Mouse (Mus musculus): ENCODE results near the gene Tmem164. TPM values are rescaled to one million over a fixed set of nuclear protein-coding genes. Genes with fewer than 3 reads are reported as not detected.
A peak's percentile ranks its signal among the peaks of the same experiment; 100 is the strongest.

Tmem164 gene
- polyA plus RNA-seq, 1 experiment from 2014 or later, result 20.1 TPM

DNA sequence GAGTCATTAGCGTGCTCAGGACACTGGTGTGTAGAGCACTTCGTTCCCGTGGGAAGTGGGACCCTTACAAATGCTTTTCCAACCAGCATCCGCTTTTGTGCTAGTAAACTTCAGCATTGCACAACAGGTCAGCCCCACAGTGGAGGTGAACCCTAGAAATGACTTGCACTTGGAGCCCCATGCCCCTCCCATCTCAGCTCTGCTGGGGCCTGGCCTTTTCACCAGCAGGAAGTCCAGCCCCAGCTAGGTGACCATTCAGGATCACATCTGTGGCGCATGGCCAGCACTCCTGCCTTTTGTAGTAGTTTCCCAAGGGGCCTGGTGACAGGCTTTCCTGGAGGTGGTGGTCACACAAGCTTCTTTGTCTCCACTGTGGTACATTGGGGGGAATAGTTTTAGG, 1.8 kb downstream of the Tmem164 start:
- 21% methylated on average over 5 of the region's 5 CpGs for WGBS (ENCODE audit: insufficient replicate concordance)
- H3K4me1 ChIP-seq (ENCODE audit: control insufficient read depth, low read depth, low read length), result peaks cover 22% of the 10 kb centered on the region
- H3K4me3 ChIP-seq (ENCODE audit: low read depth, low read length), result peak overlapping the region; percentile 74
- H3K9ac ChIP-seq (ENCODE audit: low read depth, low read length), result peak overlapping the region; percentile 72
- peak overlapping the region; percentile 76 for H3K4me2 ChIP-seq (ENCODE audit: low read depth, low read length)
- no peak for ATAC-seq (ENCODE audit: low read depth)
- H3K36me3 ChIP-seq (ENCODE audit: control insufficient read depth, insufficient read depth), result no peaks in the 10 kb centered on the region
- no peaks in the 10 kb centered on the region for H3K9me3 ChIP-seq (replicated peaks; ENCODE audit: control insufficient read depth, low read length)
- H3K27me3 ChIP-seq (ENCODE audit: control insufficient read depth, insufficient read depth, low read depth, low read length), result no peaks in the 10 kb centered on the region
- peak overlapping the region; percentile 89 for H3K27ac ChIP-seq (ENCODE audit: low read length)

DNA sequence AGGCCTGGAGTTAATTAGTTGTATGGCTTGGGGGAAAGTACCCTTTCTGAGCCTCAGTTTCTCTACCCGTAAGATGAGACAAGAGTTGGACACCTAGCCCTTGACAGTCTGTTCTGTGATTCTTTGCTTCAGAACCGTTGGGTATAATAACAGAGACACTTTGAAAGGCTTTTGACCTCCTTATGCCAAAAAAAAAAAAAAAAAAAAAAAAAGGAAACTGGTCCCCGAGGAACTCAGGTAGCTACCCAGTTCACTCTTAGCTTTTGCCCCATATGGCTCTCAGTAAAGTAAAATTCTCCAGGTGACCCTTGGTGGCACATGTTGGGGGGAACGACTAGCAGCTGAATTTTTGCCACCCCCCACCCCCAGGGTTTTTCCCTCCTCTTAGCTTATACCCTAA, 3.5 kb downstream of the Tmem164 start:
- Histone ChIP-seq H3K9ac (ENCODE audit: low read depth, low read length) (no peak overlapping the region), H3K36me3 (ENCODE audit: control insufficient read depth, insufficient read depth) (no peaks in the 10 kb centered on the region), H3K4me1 (ENCODE audit: control insufficient read depth, low read depth, low read length) (peaks cover 9% of the 10 kb centered on the region), H3K4me3 (ENCODE audit: low read depth, low read length) (no peak overlapping the region), H3K27ac (ENCODE audit: low read length) (no peak overlapping the region), H3K27me3 (ENCODE audit: control insufficient read depth, insufficient read depth, low read depth, low read length) (no peaks in the 10 kb centered on the region), H3K9me3 (replicated peaks; ENCODE audit: control insufficient read depth, low read length) (no peaks in the 10 kb centered on the region), H3K4me2 (ENCODE audit: low read depth, low read length) (peak overlapping the region; percentile 76; the same call in 1 of the 2 replicates)
- no peak for ATAC-seq (ENCODE audit: low read depth)
- 35% methylated on average over 4 of the region's 4 CpGs for whole genome bisulfite sequencing (ENCODE audit: insufficient replicate concordance)

- Histone ChIP-seq H3K9me3 (replicated peaks; ENCODE audit: control insufficient read depth, low read length) (no peaks in the 10 kb centered on the region), H3K4me1 (ENCODE audit: control insufficient read depth, low read depth, low read length) (peaks cover 5% of the 10 kb centered on the region), H3K4me2 (ENCODE audit: low read depth, low read length) (no peak overlapping the region), H3K9ac (ENCODE audit: low read depth, low read length) (no peak overlapping the region), H3K27me3 (ENCODE audit: control insufficient read depth, insufficient read depth, low read depth, low read length) (no peaks in the 10 kb centered on the region), H3K27ac (ENCODE audit: low read length) (no peak overlapping the region), H3K36me3 (ENCODE audit: control insufficient read depth, insufficient read depth) (no peaks in the 10 kb centered on the region), H3K4me3 (ENCODE audit: low read depth, low read length) (no peak overlapping the region)
- 74% methylated on average over 6 of the region's 6 CpGs for WGBS (ENCODE audit: insufficient replicate concordance)
- no peak for ATAC-seq (ENCODE audit: low read depth)
These were observed 4.5 kb downstream of the Tmem164 start for GRCm38 (mm10) chrX:142685676-142686075.

GRCm38 (mm10) chrX:142688509-142688908, 7.3 kb downstream of the Tmem164 start:
- Histone ChIP-seq H3K27ac (ENCODE audit: low read length) (no peak overlapping the region), H3K4me2 (ENCODE audit: low read depth, low read length) (no peak overlapping the region), H3K36me3 (ENCODE audit: control insufficient read depth, insufficient read depth) (no peaks in the 10 kb centered on the region), H3K9ac (ENCODE audit: low read depth, low read length) (no peak overlapping the region), H3K4me1 (ENCODE audit: control insufficient read depth, low read depth, low read length) (peaks cover 5% of the 10 kb centered on the region), H3K4me3 (ENCODE audit: low read depth, low read length) (no peak overlapping the region), H3K27me3 (ENCODE audit: control insufficient read depth, insufficient read depth, low read depth, low read length) (no peaks in the 10 kb centered on the region), H3K9me3 (replicated peaks; ENCODE audit: control insufficient read depth, low read length) (no peaks in the 10 kb centered on the region)
- 78% methylated on average over 9 of the region's 9 CpGs for WGBS (ENCODE audit: insufficient replicate concordance)
- no peak for ATAC-seq (ENCODE audit: low read depth)

GRCm38 (mm10) chrX:142693256-142693655, 12.1 kb downstream of the Tmem164 start:
- WGBS (ENCODE audit: insufficient replicate concordance), result 53% methylated on average over 2 of the region's 2 CpGs
- H3K36me3 ChIP-seq (ENCODE audit: control insufficient read depth, insufficient read depth), result no peaks in the 10 kb centered on the region

GRCm38 (mm10) chrX:142694338-142694737, 13.1 kb downstream of the Tmem164 start:
- H3K9me3 ChIP-seq (replicated peaks; ENCODE audit: control insufficient read depth, low read length), result no peaks in the 10 kb centered on the region
- no peak overlapping the region for H3K9ac ChIP-seq (ENCODE audit: low read depth, low read length)
- H3K4me3 ChIP-seq (ENCODE audit: low read depth, low read length), result no peak overlapping the region
- no peak for ATAC-seq (ENCODE audit: low read depth)
- no peak overlapping the region for H3K4me2 ChIP-seq (ENCODE audit: low read depth, low read length)
- H3K27me3 ChIP-seq (ENCODE audit: control insufficient read depth, insufficient read depth, low read depth, low read length), result no peaks in the 10 kb centered on the region
- no peaks in the 10 kb centered on the region for H3K4me1 ChIP-seq (ENCODE audit: control insufficient read depth, low read depth, low read length)
- WGBS (ENCODE audit: insufficient replicate concordance), result 72% methylated on average over 7 of the region's 7 CpGs
- H3K27ac ChIP-seq (ENCODE audit: low read length), result no peak overlapping the region
- H3K36me3 ChIP-seq (ENCODE audit: control insufficient read depth, insufficient read depth), result no peaks in the 10 kb centered on the region

More at GRCm38 (mm10) chrX:142693256-142693655, 12.1 kb downstream of the Tmem164 start:
- Histone ChIP-seq H3K4me2 (ENCODE audit: low read depth, low read length) (no peak overlapping the region), H3K4me3 (ENCODE audit: low read depth, low read length) (no peak overlapping the region), H3K9me3 (replicated peaks; ENCODE audit: control insufficient read depth, low read length) (no peaks in the 10 kb centered on the region), H3K9ac (ENCODE audit: low read depth, low read length) (no peak overlapping the region), H3K27ac (ENCODE audit: low read length) (no peak overlapping the region), H3K27me3 (ENCODE audit: control insufficient read depth, insufficient read depth, low read depth, low read length) (no peaks in the 10 kb centered on the region), H3K4me1 (ENCODE audit: control insufficient read depth, low read depth, low read length) (no peaks in the 10 kb centered on the region)
- ATAC-seq (ENCODE audit: low read depth), result no peak

DNA sequence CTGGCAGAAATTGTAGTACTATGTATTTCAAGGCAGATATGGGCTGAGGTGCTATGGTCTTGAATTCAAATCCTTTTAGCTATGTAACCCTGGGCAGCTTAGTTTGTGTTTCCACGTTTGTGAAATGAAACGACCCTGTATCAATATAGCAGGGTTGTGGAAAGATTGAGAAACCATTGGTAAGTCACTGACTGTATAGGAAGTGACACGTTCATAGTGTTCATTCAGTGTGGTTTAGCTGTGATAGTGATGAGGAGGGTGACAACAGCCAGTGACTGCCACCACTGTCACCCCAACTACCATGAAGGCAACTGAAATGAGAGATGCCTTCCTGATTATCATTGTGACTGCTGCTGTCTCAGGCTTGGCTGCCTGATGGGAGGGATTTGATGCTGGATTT, 13.7 kb downstream of the Tmem164 start:
- no peak overlapping the region for H3K4me3 ChIP-seq (ENCODE audit: low read depth, low read length)
- no peaks in the 10 kb centered on the region for H3K36me3 ChIP-seq (ENCODE audit: control insufficient read depth, insufficient read depth)
- no peak overlapping the region for H3K4me2 ChIP-seq (ENCODE audit: low read depth, low read length)
- H3K9me3 ChIP-seq (replicated peaks; ENCODE audit: control insufficient read depth, low read length), result no peaks in the 10 kb centered on the region
- H3K27ac ChIP-seq (ENCODE audit: low read length), result no peak overlapping the region
- no peak for ATAC-seq (ENCODE audit: low read depth)
- 59% methylated on average over 3 of the region's 3 CpGs for WGBS (ENCODE audit: insufficient replicate concordance)
- H3K4me1 ChIP-seq (ENCODE audit: control insufficient read depth, low read depth, low read length), result no peaks in the 10 kb centered on the region
- no peaks in the 10 kb centered on the region for H3K27me3 ChIP-seq (ENCODE audit: control insufficient read depth, insufficient read depth, low read depth, low read length)
- no peak overlapping the region for H3K9ac ChIP-seq (ENCODE audit: low read depth, low read length)

DNA sequence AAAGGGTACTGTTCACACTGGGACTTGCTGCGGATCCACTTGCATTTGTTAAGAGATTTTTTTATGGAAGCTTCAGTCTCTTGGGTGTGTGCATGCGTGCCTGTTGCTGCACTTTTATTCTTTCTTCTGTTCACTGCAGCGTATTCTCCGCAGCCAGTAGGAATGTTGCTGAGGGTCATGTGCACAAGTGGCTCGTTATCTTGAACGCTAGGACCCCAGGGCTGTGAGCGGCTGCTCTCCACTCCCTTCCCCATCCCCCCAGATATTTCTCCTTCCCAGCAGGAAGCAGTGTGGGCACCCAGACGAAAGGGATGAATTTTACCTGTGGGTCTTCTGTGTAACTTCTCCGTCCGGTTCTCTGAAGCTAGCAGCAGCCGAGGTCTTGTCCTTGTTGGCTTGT, 15.6 kb downstream of the Tmem164 start:
- ATAC-seq (ENCODE audit: low read depth), result no peak
- no peak overlapping the region for H3K27ac ChIP-seq (ENCODE audit: low read length)
- 77% methylated on average over 11 of the region's 11 CpGs for WGBS (ENCODE audit: insufficient replicate concordance)
- H3K4me2 ChIP-seq (ENCODE audit: low read depth, low read length), result no peak overlapping the region
- H3K36me3 ChIP-seq (ENCODE audit: control insufficient read depth, insufficient read depth), result no peaks in the 10 kb centered on the region
- H3K4me3 ChIP-seq (ENCODE audit: low read depth, low read length), result no peak overlapping the region
- no peaks in the 10 kb centered on the region for H3K9me3 ChIP-seq (replicated peaks; ENCODE audit: control insufficient read depth, low read length)
- H3K4me1 ChIP-seq (ENCODE audit: control insufficient read depth, low read depth, low read length), result no peaks in the 10 kb centered on the region
- H3K9ac ChIP-seq (ENCODE audit: low read depth, low read length), result no peak overlapping the region
- H3K27me3 ChIP-seq (ENCODE audit: control insufficient read depth, insufficient read depth, low read depth, low read length), result no peaks in the 10 kb centered on the region

- no peak for ATAC-seq (ENCODE audit: low read depth)
- Histone ChIP-seq H3K9ac (ENCODE audit: low read depth, low read length) (no peak overlapping the region), H3K27ac (ENCODE audit: low read length) (no peak overlapping the region), H3K4me2 (ENCODE audit: low read depth, low read length) (no peak overlapping the region), H3K27me3 (ENCODE audit: control insufficient read depth, insufficient read depth, low read depth, low read length) (no peaks in the 10 kb centered on the region), H3K36me3 (ENCODE audit: control insufficient read depth, insufficient read depth) (no peaks in the 10 kb centered on the region), H3K4me1 (ENCODE audit: control insufficient read depth, low read depth, low read length) (no peaks in the 10 kb centered on the region), H3K4me3 (ENCODE audit: low read depth, low read length) (no peak overlapping the region), H3K9me3 (replicated peaks; ENCODE audit: control insufficient read depth, low read length) (no peaks in the 10 kb centered on the region)
- WGBS (ENCODE audit: insufficient replicate concordance), result 68% methylated on average over 5 of the region's 5 CpGs
These were observed 16.5 kb downstream of the Tmem164 start for GRCm38 (mm10) chrX:142697545-142698204.
